Mouse (Mus musculus): ENCODE measurements around the gene Fam136a.

- no peak for TF ChIP-seq CTCF (IDR thresholded peaks at IDR 0.05; ENCODE audit: control insufficient read depth, insufficient read depth, insufficient read length)
- TF ChIP-seq MAX (IDR thresholded peaks at IDR 0.05): no peak
- no peak for TF ChIP-seq CEBPB (IDR thresholded peaks at IDR 0.05; ENCODE audit: low read depth)
- TF ChIP-seq MYOG (IDR thresholded peaks at IDR 0.05; ENCODE audit: control insufficient read depth, extremely low read depth, insufficient read length): no peak
These were observed 21.9 kb downstream of the Fam136a start for GRCm38 (mm10) chr6:86387313-86387712.
